Mouse (Mus musculus) liver, adult 2 months (tissue): ENCODE measurements around the gene Cacng7. TPM values are rescaled to one million over a fixed set of nuclear protein-coding genes. Genes with fewer than 3 reads are reported as not detected.

Experiments used
- DNase-seq: peaks from one replicate; pipeline ENCODE4 v3.0.0-alpha.2; 2011; ENCODE audit warnings: low read depth, low spot score; ENCODE audit errors: extremely low read depth
- H3K27ac ChIP-seq: fragments of 200-500 bp; replicated peaks from 2 replicates; pipeline ENCODE4 v1.5.1; 2012; ENCODE audit warnings: low read depth, mild to moderate bottlenecking, control low read depth, inconsistent platforms, low read length; ENCODE audit not compliant: insufficient read depth
- H3K27me3 ChIP-seq: fragments of 200-500 bp; 2 replicates; pipeline ENCODE4 v1.6.1; 2012; ENCODE audit warnings: mild to moderate bottlenecking, moderate library complexity, low read length, inconsistent platforms; ENCODE audit not compliant: control insufficient read depth, insufficient read depth
- H3K36me3 ChIP-seq: fragments of 200-500 bp; 2 replicates; pipeline ENCODE4 v1.6.1; 2012; ENCODE audit warnings: low read length, inconsistent platforms; ENCODE audit not compliant: control insufficient read depth, insufficient read depth
- H3K4me1 ChIP-seq: fragments of 200-500 bp; 2 replicates; pipeline ENCODE4 v1.6.1; 2011; ENCODE audit warnings: low read length; ENCODE audit not compliant: control insufficient read depth, insufficient read depth
- H3K4me3 ChIP-seq: fragments of 200-500 bp; 2 replicates; pipeline ENCODE4 v1.5.1; 2011; ENCODE audit warnings: low read depth, mild to moderate bottlenecking, control low read depth, low read length, moderate library complexity; ENCODE audit not compliant: insufficient read depth
- H3K79me2 ChIP-seq: fragments of 200-500 bp; 2 replicates; pipeline ENCODE4 v1.6.1; 2012; ENCODE audit warnings: inconsistent platforms, mild to moderate bottlenecking, low read length, moderate library complexity; ENCODE audit not compliant: control insufficient read depth, insufficient read depth
- H3K9ac ChIP-seq: fragments of 200-500 bp; 2 replicates; pipeline ENCODE4 v1.6.1; 2012; ENCODE audit warnings: low read depth, mild to moderate bottlenecking, control low read depth, inconsistent platforms, low read length
- CTCF ChIP-seq: fragments of 200-500 bp; IDR thresholded peaks from 2 replicates; pipeline ENCODE4 v1.5.1; 2011; ENCODE audit warnings: low read depth, low read length, control low read depth
- POLR2A ChIP-seq: fragments of 200-500 bp; IDR thresholded peaks from 2 replicates; pipeline ENCODE4 v1.6.1; 2011; ENCODE audit warnings: low read length, control low read depth; ENCODE audit not compliant: insufficient read depth; ENCODE audit errors: extremely low read depth
- WGBS: fragments of 180-500 bp; shearing (Covaris S2); methylation state at CpG from one replicate; pipeline ENCODE4 v1.1.7; 2018; 5-methylcytosine and 5-hydroxymethylcytosine counted together
- polyA plus RNA-seq: library from polyadenylated mRNA; depleted of rRNA; stranded (reverse); fragments of >200 nt; gene quantifications from 2 replicates; pipeline ENCODE4 v1.2.3, GENCODE M21; 2012
- total RNA-seq: library from RNA; depleted of rRNA; stranded (reverse); fragments of >200 nt; gene quantifications from 2 replicates; pipeline ENCODE4 v1.2.3, GENCODE M21; 2014

Cacng7 gene
- total and polyA plus RNA-seq, 2 experiments = 0.29 to 0.37 TPM

GRCm38 (mm10) chr7:3331581-3332223 is 1.1 kb upstream of the Cacng7 start:
- TF ChIP-seq CTCF (no peak), POLR2A (no peak)
- peak overlapping the region; percentile 62 for H3K9ac ChIP-seq
- WGBS = 1% methylated on average over 27 of the region's 27 CpGs
- H3K79me2 ChIP-seq = no peaks in the 10 kb centered on the region
- H3K27me3 ChIP-seq = no peaks in the 10 kb centered on the region; the same call in 1 of the 2 replicates
- peak overlapping the region; percentile 71 for H3K27ac ChIP-seq
- no peaks in the 10 kb centered on the region for H3K36me3 ChIP-seq
- peaks cover 5% of the 10 kb centered on the region; the same call in 1 of the 2 replicates for H3K4me1 ChIP-seq
- H3K4me3 ChIP-seq = peak overlapping the region; percentile 51
- peak; percentile 81 for DNase-seq

- H3K9ac ChIP-seq = peak overlapping the region; percentile 62; the same call in 1 of the 2 replicates
- H3K4me3 ChIP-seq = peak overlapping the region; percentile 51
- peaks cover 5% of the 10 kb centered on the region; the same call in 1 of the 2 replicates for H3K4me1 ChIP-seq
- H3K27me3 ChIP-seq = no peaks in the 10 kb centered on the region; the same call in 1 of the 2 replicates
- DNase-seq = no peak
- WGBS = 8% methylated on average over 4 of the region's 4 CpGs
- no peak overlapping the region for H3K27ac ChIP-seq
- no peaks in the 10 kb centered on the region for H3K79me2 ChIP-seq
- no peak for TF ChIP-seq POLR2A
- H3K36me3 ChIP-seq = no peaks in the 10 kb centered on the region
These were observed 535 bp upstream of the Cacng7 start for GRCm38 (mm10) chr7:3332224-3332615.

- no peaks in the 10 kb centered on the region for H3K79me2 ChIP-seq
- H3K9ac ChIP-seq = no peak overlapping the region
- no peaks in the 10 kb centered on the region; the same call in 1 of the 2 replicates for H3K27me3 ChIP-seq
- no peak overlapping the region for H3K4me3 ChIP-seq
- no peak overlapping the region for H3K27ac ChIP-seq
- TF ChIP-seq POLR2A = no peak
- TF ChIP-seq CTCF = no peak
- WGBS = 38% methylated on average over 5 of the region's 5 CpGs
- H3K36me3 ChIP-seq = no peaks in the 10 kb centered on the region
- no peak for DNase-seq
- peaks cover 5% of the 10 kb centered on the region; the same call in 1 of the 2 replicates for H3K4me1 ChIP-seq
These were observed 787 bp downstream of the Cacng7 start for GRCm38 (mm10) chr7:3333542-3333941.

- H3K9ac ChIP-seq = no peak overlapping the region
- no peak overlapping the region for H3K27ac ChIP-seq
- WGBS = 59% methylated on average over 17 of the region's 17 CpGs
- DNase-seq = no peak
- no peaks in the 10 kb centered on the region; the same call in 1 of the 2 replicates for H3K27me3 ChIP-seq
- no peak for TF ChIP-seq POLR2A
- TF ChIP-seq CTCF = no peak
- no peak overlapping the region for H3K4me3 ChIP-seq
- no peaks in the 10 kb centered on the region for H3K36me3 ChIP-seq
- no peaks in the 10 kb centered on the region for H3K79me2 ChIP-seq
- H3K4me1 ChIP-seq = no peaks in the 10 kb centered on the region
These were observed 3.7 kb downstream of the Cacng7 start for GRCm38 (mm10) chr7:3336412-3336811.

- Histone ChIP-seq H3K27me3 (no peaks in the 10 kb centered on the region), H3K79me2 (no peaks in the 10 kb centered on the region), H3K4me1 (no peaks in the 10 kb centered on the region), H3K27ac (no peak overlapping the region), H3K9ac (no peak overlapping the region), H3K4me3 (no peak overlapping the region), H3K36me3 (no peaks in the 10 kb centered on the region)
- TF ChIP-seq POLR2A (no peak), CTCF (no peak)
- 71% methylated on average over 11 of the region's 11 CpGs for WGBS
- DNase-seq = no peak
These were observed 5.7 kb downstream of the Cacng7 start for GRCm38 (mm10) chr7:3338286-3338935.

GRCm38 (mm10) chr7:3339010-3339409 is 6.3 kb downstream of the Cacng7 start:
- no peaks in the 10 kb centered on the region for H3K27me3 ChIP-seq
- no peak overlapping the region for H3K27ac ChIP-seq
- TF ChIP-seq CTCF (no peak), POLR2A (no peak)
- H3K9ac ChIP-seq = no peak overlapping the region
- H3K79me2 ChIP-seq = no peaks in the 10 kb centered on the region
- 80% methylated on average over 11 of the region's 11 CpGs for WGBS
- DNase-seq = no peak
- H3K36me3 ChIP-seq = no peaks in the 10 kb centered on the region
- no peak overlapping the region for H3K4me3 ChIP-seq
- H3K4me1 ChIP-seq = no peaks in the 10 kb centered on the region
